In genomic region chr7:64871987-64872742, GRCm38 (mm10) we compare ENCODE assay signal across 8 mouse cellular contexts. TPM values are rescaled to one million over a fixed set of nuclear protein-coding genes. Genes with fewer than 3 reads are reported as not detected.
DNase-seq lines count a peak whose midpoint lies in the region; ATAC-seq and TF ChIP-seq lines count a peak whose summit lies in the region.

No protein-coding gene starts in this region.

- no peaks in the 10 kb centered on the region for H3K36me3 ChIP-seq in heart, embryonic 10.5 days
- no peaks in the 10 kb centered on the region for H3K36me3 ChIP-seq in ES-E14 (ENCODE audit: control insufficient read depth, insufficient read depth, low read length, poor library complexity, severe bottlenecking)
- H3K36me3 ChIP-seq in limb, embryonic 12.5 days, result peaks cover 15% of the 10 kb centered on the region
- H3K36me3 ChIP-seq in neural tube, embryonic 13.5 days, result no peaks in the 10 kb centered on the region

- peak overlapping the region; percentile 92 for H3K4me3 ChIP-seq in heart, embryonic 10.5 days
- H3K4me3 ChIP-seq in ES-E14 (ENCODE audit: insufficient read depth in 1 of 2, low read depth in 1 of 2, low read length in 2 of 2, poor library complexity in 1 of 2, severe bottlenecking in 1 of 2), result peak overlapping the region; percentile 89 to 90
- H3K4me3 ChIP-seq in limb, embryonic 12.5 days (replicated peaks), result peak overlapping the region; percentile 90
- peak overlapping the region; percentile 92 for H3K4me3 ChIP-seq in neural tube, embryonic 13.5 days

- intact Hi-C loops in heart, postnatal 10 days (cut with DNase I), result loop anchor here (10.0 kb wide), 1 partner anchor 477 kb away; the partner anchor contains the start of genes Mcee and Mphosph10

- ATAC-seq in erythroblast, adult 5-6 weeks (replicated peaks; ENCODE audit: low FRiP score, poor library complexity, severe bottlenecking), result peak; percentile 44
- ATAC-seq in limb, embryonic 12.5 days (ENCODE audit: insufficient number of reproducible peaks, insufficient read depth, low FRiP score, low TSS enrichment, low read depth), result peak; percentile 78
- peak; percentile 75 for ATAC-seq in neural tube, embryonic 13.5 days (ENCODE audit: low read depth)

- no peaks in the 10 kb centered on the region for H3K27me3 ChIP-seq in heart, embryonic 10.5 days (ENCODE audit: insufficient read depth, poor library complexity, severe bottlenecking)
- H3K27me3 ChIP-seq in limb, embryonic 12.5 days, result peaks cover 22% of the 10 kb centered on the region
- H3K27me3 ChIP-seq in neural tube, embryonic 13.5 days, result no peaks in the 10 kb centered on the region

- 2% methylated on average over 33 of the region's 33 CpGs for WGBS in heart, embryonic 10.5 days
- WGBS in limb, embryonic 12.5 days, result under 1% methylated on average over 33 of the region's 33 CpGs
- under 1% methylated on average over 33 of the region's 33 CpGs for WGBS in neural tube, embryonic 13.5 days

- DNase-seq in heart, embryonic 10.5 days (ENCODE audit: low spot score), result no peak
- no peak for DNase-seq in heart, postnatal 10 days
- DNase-seq in ES-E14 (ENCODE audit: low read depth, low spot score), result no peak
- DNase-seq in spleen, adult 12 weeks (ENCODE audit: low spot score), result no peak
- no peak for DNase-seq in gastrocnemius, postnatal 25 days

- H3K9ac ChIP-seq in ES-E14 (ENCODE audit: insufficient read depth, low read depth, low read length, poor library complexity, severe bottlenecking), result peak overlapping the region; percentile 89
- peak overlapping the region; percentile 90 for H3K9ac ChIP-seq in limb, embryonic 12.5 days (replicated peaks)
- peak overlapping the region; percentile 94 for H3K9ac ChIP-seq in neural tube, embryonic 13.5 days

- H3K4me1 ChIP-seq in heart, embryonic 10.5 days, result peaks cover 11% of the 10 kb centered on the region; the same call in 1 of the 2 replicates
- H3K4me1 ChIP-seq in ES-E14 (ENCODE audit: control insufficient read depth in 2 of 2, insufficient read depth in 2 of 2, low read length in 2 of 2, poor library complexity in 1 of 2), result peaks cover 0 to 4% of the 10 kb centered on the region in 2 experiments; a peak in 1 of 4 replicates
- peaks cover 12% of the 10 kb centered on the region for H3K4me1 ChIP-seq in limb, embryonic 12.5 days (replicated peaks)
- H3K4me1 ChIP-seq in neural tube, embryonic 13.5 days (replicated peaks), result peaks cover 39% of the 10 kb centered on the region

- H3K4me2 ChIP-seq in limb, embryonic 12.5 days, result peak overlapping the region; percentile 88
- H3K4me2 ChIP-seq in neural tube, embryonic 13.5 days, result peak overlapping the region; percentile 80

- H3K27ac ChIP-seq in heart, embryonic 10.5 days, result peak overlapping the region; percentile 97
- peak overlapping the region; percentile 1 for H3K27ac ChIP-seq in ES-E14 (ENCODE audit: insufficient read depth, low read depth, low read length, poor library complexity, severe bottlenecking)
- peak overlapping the region; percentile 96 for H3K27ac ChIP-seq in limb, embryonic 12.5 days
- H3K27ac ChIP-seq in neural tube, embryonic 13.5 days (replicated peaks), result peak overlapping the region; percentile 96

- no peaks in the 10 kb centered on the region for H3K9me3 ChIP-seq in heart, embryonic 10.5 days
- no peaks in the 10 kb centered on the region for H3K9me3 ChIP-seq in ES-E14 (ENCODE audit: control insufficient read depth, insufficient read depth, low read depth, low read length)
- no peaks in the 10 kb centered on the region for H3K9me3 ChIP-seq in limb, embryonic 12.5 days
- H3K9me3 ChIP-seq in neural tube, embryonic 13.5 days, result no peaks in the 10 kb centered on the region

- in situ Hi-C loops in ES-E14 (cut with MboI; ENCODE audit: low sequenced_read_pairs in 2 of 2, unreplicated experiment in 2 of 2), result no loop called here

TF ChIP-seq in ES-E14, 5 proteins besides CTCF, POLR2A, EP300 and RAD21:
- TF ChIP-seq CHD2 (IDR thresholded peaks at IDR 0.05; ENCODE audit: low read depth, low read length) (no peak), ZC3H11A (IDR thresholded peaks at IDR 0.05; ENCODE audit: borderline replicate concordance, low read depth, low read length) (no peak), MAFK (IDR thresholded peaks at IDR 0.05; ENCODE audit: insufficient read depth, low read depth, low read length) (no peak), HCFC1 (IDR thresholded peaks at IDR 0.05; ENCODE audit: borderline replicate concordance, insufficient read depth, low read length) (no peak), ZNF384 (IDR thresholded peaks at IDR 0.05; ENCODE audit: low read depth, low read length) (no peak)

RNA-seq across cellular contexts. Expression of gene Nsmce3, which starts 0.6 kb away (rescaled TPM):
- 8.1 and 10.5 TPM in 2 replicates for polyA plus RNA-seq in heart, embryonic 10.5 days (2016; fragmentation: Nextera tagmentation; extraction: Ambion mirVana)
- total RNA-seq in heart, postnatal 10 days (2021), result 1 to 10 TPM; 3.4 to 4.1 TPM
- 14.3 and 17.2 TPM in 2 replicates for total RNA-seq in ES-E14 (2012; rRNA removed)
- total RNA-seq in erythroblast, adult 5-6 weeks (2015; ENCODE audit: low replicate concordance), result 0.21 and 2.3 TPM in 2 replicates
- total RNA-seq in erythroblast, adult 5-6 weeks (2017; ENCODE audit: low replicate concordance), result 1.0 and 2.4 TPM in 2 replicates
- 11.6 and 12.0 TPM in 2 replicates for polyA plus RNA-seq in limb, embryonic 12.5 days (2016; fragmentation: Nextera tagmentation; extraction: Ambion mirVana)
- 9.7 and 10.4 TPM in 2 replicates for polyA plus RNA-seq in neural tube, embryonic 13.5 days (2015; fragmentation: Nextera tagmentation; extraction: Ambion mirVana)
- 1 to 10 TPM; 2.1 to 2.4 TPM for total RNA-seq in gastrocnemius, postnatal 25 days (2021)

Comparison
In these comparisons a context has a peak if more than half of its experiments do, and no peak if none do; other contexts are left out.
1. H3K27ac ChIP-seq: peak in every context shown above with its lines; median percentile 97 in heart, embryonic 10.5 days; 96 in limb, embryonic 12.5 days; 96 in neural tube, embryonic 13.5 days; 1 in ES-E14.